Mouse (Mus musculus): ENCODE data around the gene Nfe2. TPM values are rescaled to one million over a fixed set of nuclear protein-coding genes. Genes with fewer than 3 reads are reported as not detected.

Gene Nfe2
- polyA plus RNA-seq, 1 experiment from 2014 or later: 89.1 TPM

DNA sequence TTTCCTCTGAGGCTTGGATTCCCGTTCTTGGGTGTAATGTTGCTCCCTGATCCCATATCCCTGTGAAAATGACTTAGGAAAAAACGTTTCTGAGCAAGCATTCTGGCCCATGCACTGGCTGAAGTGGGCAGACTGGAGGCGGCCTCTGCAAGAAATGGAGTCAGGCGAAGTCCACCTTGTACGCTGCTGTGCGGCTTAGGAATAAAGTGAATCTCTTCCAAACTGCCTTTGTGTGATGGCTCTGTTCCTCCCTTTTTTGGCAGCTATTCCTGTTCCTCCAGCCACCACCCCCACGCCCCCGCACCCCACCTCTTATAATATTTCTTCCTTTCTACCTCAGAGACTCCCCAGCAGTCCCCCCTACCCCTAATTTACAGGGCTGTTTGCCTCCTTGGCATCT, 41.4 kb upstream of the Nfe2 start:
- 69% methylated on average over 8 of the region's 8 CpGs for WGBS (ENCODE audit: insufficient replicate concordance)

GRCm38 (mm10) chr15:103298861-103299616, 40.8 kb upstream of the Nfe2 start:
- DNase-seq (no peak), ATAC-seq (no peak)
- Histone ChIP-seq H3K4me1 (ENCODE audit: insufficient read depth) (peaks cover 8% of the 10 kb centered on the region), H3K9me3 (ENCODE audit: low read length) (no peaks in the 10 kb centered on the region), H3K27ac (ENCODE audit: low read depth) (no peak overlapping the region), H3K36me3 (replicated peaks; ENCODE audit: insufficient read depth, low read length) (peaks cover 37% of the 10 kb centered on the region), H3K27me3 (ENCODE audit: insufficient read depth, low read length) (no peaks in the 10 kb centered on the region), H3K4me3 (ENCODE audit: low read depth, low read length) (no peak overlapping the region), H3K9ac (replicated peaks) (no peak overlapping the region), H3K4me2 (ENCODE audit: low read depth, low read length) (no peak overlapping the region)
- WGBS (ENCODE audit: insufficient replicate concordance): 81% methylated on average over 5 of the region's 5 CpGs
- no peak for TF ChIP-seq CTCF (IDR thresholded peaks at IDR 0.05; ENCODE audit: low read depth)
- no peak for TF ChIP-seq EP300 (IDR thresholded peaks at IDR 0.05; ENCODE audit: low read depth)

More for the DNA sequence above, 41.4 kb upstream of the Nfe2 start:
- peaks cover 35% of the 10 kb centered on the region for H3K36me3 ChIP-seq (replicated peaks; ENCODE audit: insufficient read depth, low read length)
- ATAC-seq: no peak
- no peaks in the 10 kb centered on the region for H3K9me3 ChIP-seq (ENCODE audit: low read length)
- no peak overlapping the region for H3K9ac ChIP-seq (replicated peaks)
- no peak overlapping the region for H3K4me2 ChIP-seq (ENCODE audit: low read depth, low read length)
- no peak for TF ChIP-seq EP300 (IDR thresholded peaks at IDR 0.05; ENCODE audit: low read depth)
- TF ChIP-seq CTCF (IDR thresholded peaks at IDR 0.05; ENCODE audit: low read depth): no peak
- H3K27me3 ChIP-seq (ENCODE audit: insufficient read depth, low read length): no peaks in the 10 kb centered on the region
- DNase-seq: no peak
- no peak overlapping the region for H3K4me3 ChIP-seq (ENCODE audit: low read depth, low read length)
- H3K4me1 ChIP-seq (ENCODE audit: insufficient read depth): peaks cover 14% of the 10 kb centered on the region
- no peak overlapping the region for H3K27ac ChIP-seq (ENCODE audit: low read depth)

- Histone ChIP-seq H3K27me3 (ENCODE audit: insufficient read depth, low read length) (no peaks in the 10 kb centered on the region), H3K9me3 (ENCODE audit: low read length) (no peaks in the 10 kb centered on the region), H3K9ac (replicated peaks) (no peak overlapping the region), H3K27ac (ENCODE audit: low read depth) (no peak overlapping the region), H3K36me3 (replicated peaks; ENCODE audit: insufficient read depth, low read length) (peaks cover 45% of the 10 kb centered on the region), H3K4me3 (ENCODE audit: low read depth, low read length) (no peak overlapping the region), H3K4me2 (ENCODE audit: low read depth, low read length) (no peak overlapping the region), H3K4me1 (ENCODE audit: insufficient read depth) (peaks cover 4% of the 10 kb centered on the region; the same call in 1 of the 2 replicates)
- ATAC-seq: no peak
- 86% methylated on average over 3 of the region's 3 CpGs for WGBS (ENCODE audit: insufficient replicate concordance)
- DNase-seq: no peak
- TF ChIP-seq CTCF (IDR thresholded peaks at IDR 0.05; ENCODE audit: low read depth): no peak
- no peak for TF ChIP-seq EP300 (IDR thresholded peaks at IDR 0.05; ENCODE audit: low read depth)
Measured at GRCm38 (mm10) chr15:103298026-103298425, 39.8 kb upstream of the Nfe2 start.

- Histone ChIP-seq H3K36me3 (replicated peaks; ENCODE audit: insufficient read depth, low read length) (peaks cover 52% of the 10 kb centered on the region), H3K4me1 (ENCODE audit: insufficient read depth) (no peaks in the 10 kb centered on the region), H3K9me3 (ENCODE audit: low read length) (no peaks in the 10 kb centered on the region), H3K4me3 (ENCODE audit: low read depth, low read length) (no peak overlapping the region), H3K9ac (replicated peaks) (no peak overlapping the region), H3K27ac (ENCODE audit: low read depth) (no peak overlapping the region), H3K4me2 (ENCODE audit: low read depth, low read length) (no peak overlapping the region), H3K27me3 (ENCODE audit: insufficient read depth, low read length) (no peaks in the 10 kb centered on the region)
- DNase-seq (no peak), ATAC-seq (no peak)
- TF ChIP-seq CTCF (IDR thresholded peaks at IDR 0.05; ENCODE audit: low read depth) (no peak), EP300 (IDR thresholded peaks at IDR 0.05; ENCODE audit: low read depth) (no peak)
- 83% methylated on average over 6 of the region's 6 CpGs for WGBS (ENCODE audit: insufficient replicate concordance)
Measured at GRCm38 (mm10) chr15:103297313-103297712, 39.1 kb upstream of the Nfe2 start.

DNA sequence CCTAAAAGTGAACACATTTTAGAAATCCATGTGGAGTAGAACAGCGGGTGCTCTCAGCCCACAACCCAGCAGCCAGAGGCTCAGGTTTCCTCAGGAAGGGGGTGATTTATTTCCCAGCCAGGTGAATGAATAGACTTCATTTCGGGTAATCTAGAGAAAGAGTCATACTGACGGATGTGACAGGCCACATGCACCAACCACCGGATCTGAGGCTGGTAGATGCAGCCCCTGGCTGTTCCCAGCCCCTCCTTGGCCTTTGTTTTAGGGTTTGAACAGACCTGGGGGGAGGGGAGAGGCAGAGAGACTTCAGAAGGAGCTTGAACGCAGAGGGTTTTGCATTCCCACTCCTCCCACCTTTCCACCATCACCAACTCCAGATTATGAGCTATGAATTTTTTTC, 37.6 kb upstream of the Nfe2 start:
- DNase-seq (no peak), ATAC-seq (no peak)
- TF ChIP-seq CTCF (IDR thresholded peaks at IDR 0.05; ENCODE audit: low read depth) (no peak), EP300 (IDR thresholded peaks at IDR 0.05; ENCODE audit: low read depth) (no peak)
- Histone ChIP-seq H3K4me2 (ENCODE audit: low read depth, low read length) (no peak overlapping the region), H3K9ac (replicated peaks) (no peak overlapping the region), H3K9me3 (ENCODE audit: low read length) (no peaks in the 10 kb centered on the region), H3K4me3 (ENCODE audit: low read depth, low read length) (no peak overlapping the region), H3K36me3 (replicated peaks; ENCODE audit: insufficient read depth, low read length) (peaks cover 66% of the 10 kb centered on the region), H3K4me1 (ENCODE audit: insufficient read depth) (no peaks in the 10 kb centered on the region), H3K27me3 (ENCODE audit: insufficient read depth, low read length) (no peaks in the 10 kb centered on the region), H3K27ac (ENCODE audit: low read depth) (no peak overlapping the region)
- 36% methylated on average over 5 of the region's 5 CpGs for WGBS (ENCODE audit: insufficient replicate concordance)

- Histone ChIP-seq H3K4me1 (ENCODE audit: insufficient read depth) (no peaks in the 10 kb centered on the region), H3K27ac (ENCODE audit: low read depth) (no peak overlapping the region), H3K36me3 (replicated peaks; ENCODE audit: insufficient read depth, low read length) (peaks cover 76% of the 10 kb centered on the region), H3K9ac (replicated peaks) (no peak overlapping the region), H3K4me2 (ENCODE audit: low read depth, low read length) (no peak overlapping the region), H3K27me3 (ENCODE audit: insufficient read depth, low read length) (no peaks in the 10 kb centered on the region), H3K9me3 (ENCODE audit: low read length) (no peaks in the 10 kb centered on the region), H3K4me3 (ENCODE audit: low read depth, low read length) (no peak overlapping the region)
- ATAC-seq: no peak
- TF ChIP-seq EP300 (IDR thresholded peaks at IDR 0.05; ENCODE audit: low read depth) (no peak), CTCF (IDR thresholded peaks at IDR 0.05; ENCODE audit: low read depth) (no peak)
- DNase-seq: no peak
- WGBS (ENCODE audit: insufficient replicate concordance): 91% methylated on average over 2 of the region's 2 CpGs
Measured at GRCm38 (mm10) chr15:103294649-103295048, 36.4 kb upstream of the Nfe2 start.

Measured in liver, postnatal 0 days (tissue).